Mouse (Mus musculus) MEL (cell line): ENCODE results near the gene Ccl25.

Source experiments
- BHLHE40 ChIP-seq: IDR thresholded peaks from 2 replicates; pipeline ENCODE4 v1.6.1; 2012; ENCODE audit warnings: low read depth, mild to moderate bottlenecking, inconsistent platforms, low read length, improper control_type of control experiment, borderline replicate concordance
- CTCF ChIP-seq, 3 experiments: IDR thresholded peaks in 2 of 3; conservative IDR thresholded peaks in 1 of 3; 2 replicates each; pipeline ENCODE4 v1.5.1; 2011 to 2012; ENCODE audit warnings: low read length in 3 of 3, low read depth in 2 of 3, mild to moderate bottlenecking in 2 of 3, improper control_type of control experiment in 1 of 3, inconsistent platforms in 1 of 3, mixed read lengths in 1 of 3, moderate library complexity in 1 of 3; ENCODE audit not compliant: control insufficient read depth in 1 of 3, insufficient read depth in 1 of 3, poor library complexity in 1 of 3, severe bottlenecking in 1 of 3
- ETS1 ChIP-seq: IDR thresholded peaks from 2 replicates; pipeline ENCODE4 v1.6.1; 2012; ENCODE audit warnings: low read depth, mild to moderate bottlenecking, inconsistent platforms, low read length, improper control_type of control experiment, moderate library complexity
- MEF2A ChIP-seq: IDR thresholded peaks from 2 replicates; pipeline ENCODE4 v1.6.1; 2014; ENCODE audit warnings: low read depth, mild to moderate bottlenecking, inconsistent platforms, low read length, improper control_type of control experiment; ENCODE audit not compliant: poor library complexity, insufficient replicate concordance, severe bottlenecking; ENCODE audit errors: extremely low read depth
- MYB ChIP-seq: IDR thresholded peaks from 2 replicates; pipeline ENCODE4 v1.6.1; 2011; ENCODE audit warnings: mild to moderate bottlenecking, low read depth, low read length, improper control_type of control experiment
- NELFE ChIP-seq: IDR thresholded peaks from 2 replicates; pipeline ENCODE4 v1.6.1; 2011; ENCODE audit warnings: low read depth, low read length, improper control_type of control experiment
- POLR2A ChIP-seq, 2 experiments: IDR thresholded peaks; 2 replicates each; pipeline ENCODE4 v1.6.1; 2011 to 2012; ENCODE audit warnings: low read length in 2 of 2, mild to moderate bottlenecking in 2 of 2, control low read depth in 1 of 2, improper control_type of control experiment in 1 of 2, low read depth in 1 of 2, moderate library complexity in 1 of 2; ENCODE audit not compliant: control insufficient read depth in 1 of 2, insufficient read depth in 1 of 2, poor library complexity in 1 of 2
- SIN3A ChIP-seq: IDR thresholded peaks from 2 replicates; pipeline ENCODE4 v1.6.1; 2012; ENCODE audit warnings: low read length, improper control_type of control experiment, inconsistent platforms
- UBTF ChIP-seq: IDR thresholded peaks from 2 replicates; pipeline ENCODE4 v1.6.1; 2012; ENCODE audit warnings: low read depth, mild to moderate bottlenecking, inconsistent platforms, low read length, improper control_type of control experiment, moderate library complexity, borderline replicate concordance; ENCODE audit not compliant: insufficient read depth
- USF1 ChIP-seq: IDR thresholded peaks from 2 replicates; pipeline ENCODE4 v1.6.1; 2014; ENCODE audit warnings: low read depth, mild to moderate bottlenecking, inconsistent platforms, low read length, improper control_type of control experiment, moderate library complexity
- USF2 ChIP-seq, 2 experiments: IDR thresholded peaks; 2 replicates each; pipeline ENCODE4 v1.6.1; 2011 to 2012; ENCODE audit warnings: improper control_type of control experiment in 2 of 2, low read length in 2 of 2, borderline replicate concordance in 1 of 2, inconsistent platforms in 1 of 2, low read depth in 1 of 2, mild to moderate bottlenecking in 1 of 2; ENCODE audit not compliant: insufficient read depth in 1 of 2
- ZC3H11A ChIP-seq: IDR thresholded peaks from 2 replicates; pipeline ENCODE4 v1.6.1; 2012; ENCODE audit warnings: low read depth, mild to moderate bottlenecking, inconsistent platforms, low read length, improper control_type of control experiment
- ZMIZ1 ChIP-seq: IDR thresholded peaks from 2 replicates; pipeline ENCODE4 v1.6.1; 2012; ENCODE audit warnings: low read depth, mild to moderate bottlenecking, inconsistent platforms, low read length, improper control_type of control experiment, moderate library complexity

DNA sequence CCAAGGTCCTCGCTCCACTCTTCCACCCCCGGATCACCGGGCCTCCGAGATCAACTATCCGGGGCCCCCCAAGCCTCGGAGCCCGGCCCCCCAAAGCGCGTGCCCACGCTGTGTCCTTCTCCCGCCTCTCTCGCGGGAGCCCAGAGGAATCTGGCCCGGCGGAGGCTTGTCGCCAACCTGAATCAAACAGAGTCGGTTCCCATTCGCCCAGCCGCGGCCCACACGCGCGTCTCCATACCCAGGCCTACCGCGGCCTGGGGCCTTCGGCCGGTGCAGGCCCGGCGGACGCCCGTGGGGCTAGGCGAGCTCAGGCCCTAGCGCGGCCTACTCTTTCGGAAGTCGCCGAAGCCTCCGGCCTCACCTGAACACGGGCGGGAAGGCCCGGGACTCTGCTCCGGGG lies 485 bp upstream of the Ccl25 start:
- TF ChIP-seq SIN3A (no peak), CTCF (IDR thresholded peaks at IDR 0.05 in 2 of 3, conservative IDR thresholded peaks at IDR 0.05 in 1 of 3; ENCODE audit: control insufficient read depth in 1 of 3, insufficient read depth in 1 of 3, low read depth in 2 of 3, low read length in 3 of 3, poor library complexity in 1 of 3, severe bottlenecking in 1 of 3) (no peak), MYB (no peak), ZC3H11A (no peak), UBTF (peak; percentile 90; the same call in 1 of the 2 replicates), NELFE (no peak), USF2 (IDR thresholded peaks at IDR 0.05; ENCODE audit: borderline replicate concordance in 1 of 2, insufficient read depth in 1 of 2, low read depth in 1 of 2, low read length in 2 of 2) (no peak), ZMIZ1 (no peak), USF1 (no peak), MEF2A (no peak), POLR2A (IDR thresholded peaks at IDR 0.05; ENCODE audit: control insufficient read depth in 1 of 2, insufficient read depth in 1 of 2, low read depth in 1 of 2, low read length in 2 of 2, poor library complexity in 1 of 2) (no peak; a peak in 1 of 4 replicates), ETS1 (no peak), BHLHE40 (no peak)
